Mouse (Mus musculus) limb, embryonic 14.5 days (tissue): Measurements from ENCODE around the gene Angptl2. TPM values are rescaled to one million over a fixed set of nuclear protein-coding genes. Genes with fewer than 3 reads are reported as not detected.

ENCODE experiments used
- ATAC-seq: fragments of 200-750 bp; cut with Nextera tagmentation; 2 replicates; pipeline ENCODE4 v1.8.0; 2017; ENCODE audit warnings: low read depth, moderate number of reproducible peaks, moderate TSS enrichment; ENCODE audit not compliant: low FRiP score
- DNase-seq: peaks from one replicate; pipeline ENCODE4 v3.0.0-alpha.2; 2015; ENCODE audit warnings: low spot score
- H3K27ac ChIP-seq: fragments of 300-500 bp; sonication (generic); replicated peaks from 2 replicates; pipeline ENCODE4 v1.5.1; 2014; ENCODE audit warnings: low read depth, mild to moderate bottlenecking, low read length, moderate library complexity, mixed read lengths
- H3K27me3 ChIP-seq: fragments of 300-500 bp; sonication (generic); 2 replicates; pipeline ENCODE4 v1.6.1; 2014; ENCODE audit warnings: low read length, mixed read lengths; ENCODE audit not compliant: control insufficient read depth, insufficient read depth
- H3K36me3 ChIP-seq: fragments of 300-500 bp; sonication (generic); 2 replicates; pipeline ENCODE4 v1.6.1; 2014; ENCODE audit warnings: mild to moderate bottlenecking, low read length, moderate library complexity, mixed read lengths; ENCODE audit not compliant: control insufficient read depth, insufficient read depth
- H3K4me1 ChIP-seq: fragments of 300-500 bp; sonication (generic); 2 replicates; pipeline ENCODE4 v1.6.1; 2014; ENCODE audit warnings: antibody characterized with exemption, low read length, mixed read lengths; ENCODE audit not compliant: control insufficient read depth, insufficient read depth
- H3K4me2 ChIP-seq: fragments of 300-500 bp; sonication (generic); replicated peaks from 2 replicates; pipeline ENCODE4 v1.6.1; 2014; ENCODE audit warnings: low read depth, mild to moderate bottlenecking, low read length, moderate library complexity; ENCODE audit not compliant: severe bottlenecking
- H3K4me3 ChIP-seq: fragments of 300-500 bp; sonication (generic); replicated peaks from 2 replicates; pipeline ENCODE4 v1.5.1; 2014; ENCODE audit warnings: low read length
- H3K9ac ChIP-seq: fragments of 300-500 bp; sonication (generic); 2 replicates; pipeline ENCODE4 v1.6.1; 2014; ENCODE audit warnings: mild to moderate bottlenecking, low read depth, low read length, moderate library complexity; ENCODE audit not compliant: severe bottlenecking
- H3K9me3 ChIP-seq: fragments of 300-500 bp; sonication (generic); 2 replicates; pipeline ENCODE4 v1.6.1; 2016; ENCODE audit warnings: low read length; ENCODE audit not compliant: control insufficient read depth
- POLR2A ChIP-seq: fragments of 200-500 bp; IDR thresholded peaks from 2 replicates; pipeline ENCODE4 v1.8.0; 2012; ENCODE audit warnings: inconsistent platforms, mild to moderate bottlenecking, moderate library complexity, borderline replicate concordance; ENCODE audit not compliant: insufficient read depth, insufficient read length; ENCODE audit errors: extremely low read depth
- WGBS: fragments of 180-500 bp; shearing (Covaris S2); extraction: QIAGEN DNeasy Blood & Tissue Kit; methylation state at CpG from one replicate; pipeline ENCODE4 v1.1.7; 2014; 5-methylcytosine and 5-hydroxymethylcytosine counted together
- polyA plus RNA-seq, 2 experiments: library from polyadenylated mRNA; depleted of rRNA in 1 of 2; stranded (reverse) in 1 of 2; unstranded in 1 of 2; fragments of >200 nt; fragmentation: Nextera tagmentation in 1 of 2; extraction: Ambion mirVana in 1 of 2; gene quantifications; 2 replicates each; pipeline versions ENCODE4 v1.2.1 to v1.2.3; 2012 to 2014

Angptl2 gene
- polyA plus RNA-seq, 2 experiments, result 67.2 to 104 TPM

- Histone ChIP-seq H3K9me3 (no peaks in the 10 kb centered on the region), H3K36me3 (no peaks in the 10 kb centered on the region), H3K27me3 (no peaks in the 10 kb centered on the region), H3K27ac (no peak overlapping the region), H3K4me1 (peaks cover 11% of the 10 kb centered on the region), H3K4me3 (no peak overlapping the region), H3K9ac (no peak overlapping the region), H3K4me2 (no peak overlapping the region)
- no peak for TF ChIP-seq POLR2A
- DNase-seq (no peak), ATAC-seq (no peak)
- 78% methylated on average over 2 of the region's 2 CpGs for WGBS
Measured at GRCm38 (mm10) chr2:33269132-33269493, 53.2 kb downstream of the Angptl2 start.

DNA sequence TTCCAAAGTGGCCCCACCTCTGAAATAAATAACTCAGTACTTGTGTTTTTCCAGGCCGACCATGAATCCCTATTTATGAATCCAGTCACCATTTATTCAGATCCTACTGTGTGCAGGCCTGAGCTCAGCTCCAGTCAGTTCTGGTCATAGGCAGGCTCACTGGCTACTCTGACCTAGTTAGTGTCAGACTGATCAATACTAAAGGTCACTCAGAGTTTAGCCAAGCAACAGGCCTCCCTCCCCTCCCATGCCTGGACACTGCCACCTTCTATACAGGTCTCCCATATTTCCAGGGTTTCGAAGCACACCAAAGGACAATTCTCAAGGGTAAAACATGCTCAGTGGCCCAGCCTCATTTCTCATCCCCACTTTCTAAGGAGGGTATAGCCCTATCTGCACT, 54.7 kb downstream of the Angptl2 start:
- Histone ChIP-seq H3K4me2 (no peak overlapping the region), H3K9ac (no peak overlapping the region), H3K27ac (no peak overlapping the region), H3K4me1 (peaks cover 7% of the 10 kb centered on the region; the same call in 1 of the 2 replicates), H3K36me3 (no peaks in the 10 kb centered on the region), H3K4me3 (no peak overlapping the region), H3K27me3 (no peaks in the 10 kb centered on the region), H3K9me3 (no peaks in the 10 kb centered on the region)
- ATAC-seq, result no peak
- no peak for DNase-seq
- no peak for TF ChIP-seq POLR2A
- WGBS, result 84% methylated on average over 2 of the region's 2 CpGs

DNA sequence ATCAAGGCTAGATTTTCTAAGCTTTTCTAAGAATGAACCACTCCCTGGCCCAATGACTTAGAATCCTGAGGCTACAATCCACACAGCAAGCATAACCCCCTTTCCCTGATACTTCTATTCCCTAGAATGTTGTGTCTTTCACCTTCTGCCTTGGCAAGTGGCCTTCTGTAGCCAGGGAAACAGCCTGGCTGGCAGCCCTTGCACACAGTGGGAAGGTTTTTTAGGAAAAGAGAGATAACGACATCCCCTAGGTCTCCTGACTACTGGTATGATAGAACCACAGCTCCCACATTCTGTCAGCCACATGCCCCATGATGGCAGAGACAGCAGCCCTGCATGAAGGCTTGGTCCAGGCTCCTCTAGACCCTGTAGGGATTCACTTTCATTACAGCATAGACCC, 55.6 kb downstream of the Angptl2 start:
- Histone ChIP-seq H3K4me1 (0 out of 2 replicates have a peak, but pooled peaks cover 3% of the 10 kb centered on the region), H3K4me2 (no peak overlapping the region), H3K9me3 (no peaks in the 10 kb centered on the region), H3K27ac (no peak overlapping the region), H3K9ac (no peak overlapping the region), H3K27me3 (no peaks in the 10 kb centered on the region), H3K36me3 (no peaks in the 10 kb centered on the region), H3K4me3 (no peak overlapping the region)
- no peak for TF ChIP-seq POLR2A
- 50% methylated on average over 1 of the region's 1 CpGs for WGBS
- no peak for DNase-seq
- no peak for ATAC-seq

DNA sequence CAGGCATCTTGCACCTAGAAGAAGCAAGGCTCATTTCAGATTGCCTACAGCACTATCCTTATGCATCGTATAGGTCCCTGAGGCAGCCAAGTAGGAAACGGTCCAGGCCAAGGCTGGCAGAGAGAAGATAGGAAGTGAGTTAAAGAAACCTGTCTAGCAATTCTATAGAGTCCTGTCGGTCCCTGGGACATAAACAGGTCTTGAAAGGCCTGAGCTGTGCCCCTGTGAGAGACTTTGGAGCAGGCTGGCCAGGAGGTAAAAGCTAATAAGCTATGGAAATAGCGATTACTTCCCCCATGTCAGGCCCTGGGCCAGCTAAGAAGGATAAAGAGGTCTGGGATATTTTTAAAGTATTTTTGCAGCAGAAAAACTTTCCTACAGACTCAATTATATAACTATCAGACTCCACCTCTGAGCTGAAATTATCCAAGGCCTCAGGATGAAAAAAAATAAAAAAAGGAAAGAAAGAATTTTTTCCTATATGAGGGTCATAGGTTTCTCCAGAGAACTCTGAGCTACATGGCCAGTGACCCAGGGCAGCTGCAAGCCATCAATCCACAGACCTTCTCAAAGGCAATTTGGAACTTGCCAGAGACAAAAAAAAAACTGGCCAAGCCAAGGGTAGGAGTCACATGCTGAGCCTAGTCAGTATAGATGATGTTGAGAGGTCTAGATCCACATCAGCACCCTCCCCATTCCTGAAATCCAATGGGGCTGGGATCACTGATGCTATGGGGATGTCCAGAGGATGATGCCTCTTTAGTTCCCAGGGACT, 57.0 kb downstream of the Angptl2 start:
- ATAC-seq, result no peak
- Histone ChIP-seq H3K4me1 (0 out of 2 replicates have a peak, but pooled peaks cover 3% of the 10 kb centered on the region), H3K27ac (peak overlapping the region; percentile 50; the same call in 1 of the 2 replicates), H3K4me2 (no peak overlapping the region), H3K27me3 (no peaks in the 10 kb centered on the region), H3K9me3 (no peaks in the 10 kb centered on the region), H3K4me3 (no peak overlapping the region), H3K36me3 (no peaks in the 10 kb centered on the region), H3K9ac (no peak overlapping the region)
- WGBS, result 53% methylated on average over 4 of the region's 4 CpGs
- no peak for DNase-seq
- TF ChIP-seq POLR2A, result no peak

DNA sequence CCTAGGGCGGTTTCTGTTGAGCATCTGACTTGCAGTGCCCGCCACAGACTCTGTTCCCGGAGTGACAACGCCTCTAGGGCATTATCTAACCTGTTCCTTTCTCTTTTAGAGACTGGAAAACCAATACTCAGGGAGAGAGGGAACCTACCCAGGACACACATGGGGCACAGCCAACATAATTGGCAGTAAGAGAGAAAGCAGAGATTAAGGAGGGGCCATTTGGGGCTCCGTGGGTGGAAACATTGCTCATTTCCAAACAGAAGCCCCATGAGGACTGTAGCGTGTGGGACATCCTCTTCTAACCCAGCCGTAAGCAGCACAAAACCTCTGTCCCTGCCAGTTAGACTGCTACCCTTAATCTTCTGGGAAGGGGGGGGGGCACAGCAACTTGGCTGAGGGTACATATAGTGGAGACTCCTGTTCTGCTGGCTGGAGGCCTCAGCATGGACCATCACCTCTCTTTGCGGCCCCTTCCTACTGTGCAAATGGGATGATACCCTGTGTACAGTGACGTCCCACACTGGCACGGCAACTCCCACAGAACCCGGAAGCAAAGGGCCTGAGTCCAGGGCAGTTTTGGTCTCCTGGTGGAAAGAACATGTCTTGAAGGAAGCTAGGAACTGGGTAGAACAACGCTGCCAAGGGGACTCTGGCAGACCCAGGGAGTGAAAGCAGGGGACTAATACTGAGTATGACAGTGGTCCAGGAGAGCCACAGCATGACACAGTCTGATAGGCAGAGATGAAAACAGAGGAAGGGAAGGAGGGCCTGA, 59.0 kb downstream of the Angptl2 start:
- Histone ChIP-seq H3K27ac (no peak overlapping the region), H3K4me1 (0 out of 2 replicates have a peak, but pooled peaks cover 3% of the 10 kb centered on the region), H3K27me3 (no peaks in the 10 kb centered on the region), H3K9ac (no peak overlapping the region), H3K4me2 (no peak overlapping the region), H3K36me3 (no peaks in the 10 kb centered on the region), H3K4me3 (no peak overlapping the region), H3K9me3 (no peaks in the 10 kb centered on the region)
- no peak for ATAC-seq
- TF ChIP-seq POLR2A, result no peak
- DNase-seq, result no peak
- WGBS, result 85% methylated on average over 12 of the region's 12 CpGs
